Mouse (Mus musculus): Measurements from ENCODE around the gene Cacna2d1. TPM values are rescaled to one million over a fixed set of nuclear protein-coding genes. Genes with fewer than 3 reads are reported as not detected.

The Cacna2d1 gene
- total and polyA plus RNA-seq, 3 experiments = 0.27 to 1.5 TPM; not detected in 1

DNA sequence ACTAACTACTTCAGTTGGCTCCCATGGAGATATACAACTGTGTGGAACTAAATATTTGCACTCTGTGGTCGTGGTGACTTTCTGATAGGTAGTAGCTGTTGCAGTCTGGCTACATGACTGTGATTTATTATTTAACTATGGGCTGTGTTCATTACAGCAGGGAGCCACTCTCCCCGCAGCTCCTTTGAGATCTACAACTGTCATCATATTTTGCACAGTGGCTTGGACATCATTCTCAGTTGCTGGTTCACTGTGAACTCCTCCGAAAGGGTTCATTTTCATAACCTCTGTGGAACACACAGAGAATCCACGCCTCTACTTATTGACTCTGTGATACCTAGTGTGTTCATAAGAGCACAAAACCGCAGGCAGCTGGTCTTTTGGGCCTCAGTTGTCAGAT is 128.3 kb downstream of the Cacna2d1 start:
- Histone ChIP-seq H3K4me1 (ENCODE audit: insufficient read depth, low read depth, low read length) (no peaks in the 10 kb centered on the region), H3K4me3 (ENCODE audit: low read depth, low read length) (no peak overlapping the region), H3K36me3 (replicated peaks) (no peaks in the 10 kb centered on the region), H3K9me3 (replicated peaks) (no peaks in the 10 kb centered on the region), H3K27me3 (ENCODE audit: insufficient read depth, low read length) (no peaks in the 10 kb centered on the region)
- DNase-seq (ENCODE audit: low spot score) = no peak
- ATAC-seq (ENCODE audit: extremely low read depth, insufficient number of reproducible peaks, low FRiP score, poor library complexity, severe bottlenecking) = no peak
- TF ChIP-seq TAL1 (conservative IDR thresholded peaks at IDR 0.05; ENCODE audit: low read depth, low read length) (no peak), GATA2 (IDR thresholded peaks at IDR 0.05; ENCODE audit: borderline replicate concordance, low read depth, low read length) (no peak), CTCF (IDR thresholded peaks at IDR 0.05; ENCODE audit: low read depth, low read length) (no peak), GATA1 (IDR thresholded peaks at IDR 0.05; ENCODE audit: borderline replicate concordance, low read length) (no peak), POLR2AphosphoS5 (IDR thresholded peaks at IDR 0.05; ENCODE audit: insufficient replicate concordance, low read depth, low read length) (no peak)

DNA sequence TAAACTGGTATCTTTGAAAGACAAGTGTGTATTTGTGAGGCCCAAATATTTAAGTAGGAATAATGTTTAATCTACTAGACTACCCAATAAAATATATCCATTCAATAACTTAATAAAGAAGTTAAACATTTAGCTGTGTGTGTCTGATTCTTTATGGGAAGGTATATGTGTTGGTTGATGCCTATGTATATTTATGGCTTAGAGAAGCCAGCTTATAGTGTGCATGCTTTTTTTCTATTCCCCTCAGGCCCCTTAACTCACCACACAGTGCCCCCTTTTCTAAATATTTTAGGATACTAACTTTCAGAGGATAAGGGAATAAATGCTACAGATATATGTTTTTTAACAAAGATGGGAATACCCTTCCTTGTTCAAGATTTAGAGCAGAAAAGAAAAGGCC is 128.8 kb downstream of the Cacna2d1 start:
- Histone ChIP-seq H3K4me3 (ENCODE audit: low read depth, low read length) (no peak overlapping the region), H3K36me3 (replicated peaks) (no peaks in the 10 kb centered on the region), H3K9me3 (replicated peaks) (no peaks in the 10 kb centered on the region), H3K4me1 (ENCODE audit: insufficient read depth, low read depth, low read length) (no peaks in the 10 kb centered on the region), H3K27me3 (ENCODE audit: insufficient read depth, low read length) (no peaks in the 10 kb centered on the region)
- DNase-seq (ENCODE audit: low spot score) = no peak
- no peak for ATAC-seq (ENCODE audit: extremely low read depth, insufficient number of reproducible peaks, low FRiP score, poor library complexity, severe bottlenecking)
- no peak for TF ChIP-seq GATA2 (IDR thresholded peaks at IDR 0.05; ENCODE audit: borderline replicate concordance, low read depth, low read length)
- TF ChIP-seq TAL1 (conservative IDR thresholded peaks at IDR 0.05; ENCODE audit: low read depth, low read length) = no peak
- TF ChIP-seq GATA1 (IDR thresholded peaks at IDR 0.05; ENCODE audit: borderline replicate concordance, low read length) = no peak

DNA sequence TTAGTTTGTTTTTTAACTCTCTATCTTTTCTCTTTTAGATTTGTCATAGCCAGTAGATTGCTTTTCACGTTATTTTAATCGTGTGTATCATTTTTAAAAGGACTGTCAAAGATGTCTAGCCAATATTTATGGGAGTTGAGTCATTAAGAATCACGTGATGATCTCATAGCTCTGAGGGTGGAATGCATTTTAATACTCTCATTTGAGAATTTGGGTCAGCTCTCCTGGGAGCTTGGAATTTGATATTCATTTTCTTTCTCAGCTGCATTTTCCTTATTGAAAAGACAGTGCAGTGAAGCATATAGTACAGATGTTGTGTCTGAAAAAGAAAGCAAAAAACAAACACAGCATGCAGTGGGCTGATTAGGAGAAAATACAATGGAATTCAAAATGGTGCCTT is 129.5 kb downstream of the Cacna2d1 start:
- no peaks in the 10 kb centered on the region for H3K9me3 ChIP-seq (replicated peaks)
- H3K27me3 ChIP-seq (ENCODE audit: insufficient read depth, low read length) = no peaks in the 10 kb centered on the region
- no peaks in the 10 kb centered on the region for H3K36me3 ChIP-seq (replicated peaks)
- no peak overlapping the region for H3K4me3 ChIP-seq (ENCODE audit: low read depth, low read length)
- H3K4me1 ChIP-seq (ENCODE audit: insufficient read depth, low read depth, low read length) = no peaks in the 10 kb centered on the region
- ATAC-seq (ENCODE audit: extremely low read depth, insufficient number of reproducible peaks, low FRiP score, poor library complexity, severe bottlenecking) (no peak), DNase-seq (ENCODE audit: low spot score) (no peak)
- no peak for TF ChIP-seq GATA1 (IDR thresholded peaks at IDR 0.05; ENCODE audit: borderline replicate concordance, low read length)
- TF ChIP-seq GATA2 (IDR thresholded peaks at IDR 0.05; ENCODE audit: borderline replicate concordance, low read depth, low read length) = no peak
- no peak for TF ChIP-seq TAL1 (conservative IDR thresholded peaks at IDR 0.05; ENCODE audit: low read depth, low read length)
- no peak for TF ChIP-seq CTCF (IDR thresholded peaks at IDR 0.05; ENCODE audit: low read depth, low read length)
- no peak for TF ChIP-seq POLR2AphosphoS5 (IDR thresholded peaks at IDR 0.05; ENCODE audit: insufficient replicate concordance, low read depth, low read length)

GRCm38 (mm10) chr5:16065816-16066215 is 131.3 kb downstream of the Cacna2d1 start:
- no peaks in the 10 kb centered on the region for H3K27me3 ChIP-seq (ENCODE audit: insufficient read depth, low read length)
- DNase-seq (ENCODE audit: low spot score) (no peak), ATAC-seq (ENCODE audit: extremely low read depth, insufficient number of reproducible peaks, low FRiP score, poor library complexity, severe bottlenecking) (no peak)
- H3K9me3 ChIP-seq (replicated peaks) = no peaks in the 10 kb centered on the region
- no peak overlapping the region for H3K4me3 ChIP-seq (ENCODE audit: low read depth, low read length)
- TF ChIP-seq POLR2AphosphoS5 (IDR thresholded peaks at IDR 0.05; ENCODE audit: insufficient replicate concordance, low read depth, low read length) (no peak), TAL1 (conservative IDR thresholded peaks at IDR 0.05; ENCODE audit: low read depth, low read length) (no peak), GATA2 (IDR thresholded peaks at IDR 0.05; ENCODE audit: borderline replicate concordance, low read depth, low read length) (no peak), GATA1 (IDR thresholded peaks at IDR 0.05; ENCODE audit: borderline replicate concordance, low read length) (no peak), CTCF (IDR thresholded peaks at IDR 0.05; ENCODE audit: low read depth, low read length) (no peak)
- H3K36me3 ChIP-seq (replicated peaks) = no peaks in the 10 kb centered on the region
- no peaks in the 10 kb centered on the region for H3K4me1 ChIP-seq (ENCODE audit: insufficient read depth, low read depth, low read length)

GRCm38 (mm10) chr5:16082253-16082652 is 147.8 kb downstream of the Cacna2d1 start:
- no peak for ATAC-seq (ENCODE audit: extremely low read depth, insufficient number of reproducible peaks, low FRiP score, poor library complexity, severe bottlenecking)
- TF ChIP-seq TAL1 (conservative IDR thresholded peaks at IDR 0.05; ENCODE audit: low read depth, low read length) (no peak), GATA1 (IDR thresholded peaks at IDR 0.05; ENCODE audit: borderline replicate concordance, low read length) (no peak), CTCF (IDR thresholded peaks at IDR 0.05; ENCODE audit: low read depth, low read length) (no peak), POLR2AphosphoS5 (IDR thresholded peaks at IDR 0.05; ENCODE audit: insufficient replicate concordance, low read depth, low read length) (no peak), GATA2 (IDR thresholded peaks at IDR 0.05; ENCODE audit: borderline replicate concordance, low read depth, low read length) (no peak)

DNA sequence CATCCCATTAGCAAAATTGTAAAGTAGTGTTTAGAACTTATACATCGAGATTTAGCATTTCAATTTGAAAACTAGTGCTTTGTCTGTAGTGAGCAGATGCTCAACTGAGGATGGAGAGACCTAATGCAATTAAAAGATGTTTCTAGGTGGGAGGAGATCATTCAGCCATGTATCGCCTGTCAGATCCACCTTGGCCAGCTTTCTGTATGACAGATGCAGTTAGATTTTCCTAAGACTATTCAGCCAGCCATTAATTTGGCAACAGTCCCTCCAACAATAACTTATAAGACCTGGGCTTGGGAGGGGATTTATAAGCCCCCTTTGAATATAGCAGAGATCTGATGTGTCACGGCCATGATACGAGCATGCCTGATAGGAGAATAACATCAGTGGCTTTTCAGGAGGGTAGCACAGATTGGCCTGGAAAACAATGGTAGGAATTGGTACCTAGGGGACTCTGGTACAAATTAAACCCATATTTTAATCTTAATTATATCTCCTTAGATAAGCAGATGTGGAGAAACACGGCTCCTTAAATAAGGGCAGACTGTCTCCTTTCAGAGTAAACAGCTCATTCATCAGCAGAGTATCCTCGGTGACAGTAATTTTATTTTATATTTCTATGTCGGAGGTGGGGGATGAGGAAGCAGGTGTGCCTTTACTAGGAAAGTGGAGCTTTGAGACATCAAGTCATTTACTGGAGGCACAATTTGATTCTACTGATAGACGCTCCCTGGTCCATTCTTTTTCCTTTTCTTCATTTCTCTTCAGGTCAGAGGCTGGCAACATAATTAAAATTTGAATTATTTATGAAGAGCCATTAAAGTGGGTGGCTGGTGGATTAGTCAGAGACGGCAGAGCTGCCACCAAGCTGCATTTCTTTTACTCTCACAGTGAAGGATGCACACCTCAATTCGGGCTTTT is 152.8 kb downstream of the Cacna2d1 start:
- DNase-seq (ENCODE audit: low spot score) = no peak
- no peak for ATAC-seq (ENCODE audit: extremely low read depth, insufficient number of reproducible peaks, low FRiP score, poor library complexity, severe bottlenecking)
- no peaks in the 10 kb centered on the region for H3K9me3 ChIP-seq (replicated peaks)
- H3K4me1 ChIP-seq (ENCODE audit: insufficient read depth, low read depth, low read length) = no peaks in the 10 kb centered on the region
- no peaks in the 10 kb centered on the region for H3K36me3 ChIP-seq (replicated peaks)
- TF ChIP-seq TAL1 (conservative IDR thresholded peaks at IDR 0.05; ENCODE audit: low read depth, low read length) (no peak), POLR2AphosphoS5 (IDR thresholded peaks at IDR 0.05; ENCODE audit: insufficient replicate concordance, low read depth, low read length) (no peak), CTCF (IDR thresholded peaks at IDR 0.05; ENCODE audit: low read depth, low read length) (no peak), GATA2 (IDR thresholded peaks at IDR 0.05; ENCODE audit: borderline replicate concordance, low read depth, low read length) (no peak), GATA1 (IDR thresholded peaks at IDR 0.05; ENCODE audit: borderline replicate concordance, low read length) (no peak)
- no peaks in the 10 kb centered on the region for H3K27me3 ChIP-seq (ENCODE audit: insufficient read depth, low read length)
- no peak overlapping the region for H3K4me3 ChIP-seq (ENCODE audit: low read depth, low read length)

More at GRCm38 (mm10) chr5:16082253-16082652, 147.8 kb downstream of the Cacna2d1 start:
- Histone ChIP-seq H3K4me3 (ENCODE audit: low read depth, low read length) (no peak overlapping the region), H3K4me1 (ENCODE audit: insufficient read depth, low read depth, low read length) (no peaks in the 10 kb centered on the region), H3K27me3 (ENCODE audit: insufficient read depth, low read length) (no peaks in the 10 kb centered on the region), H3K36me3 (replicated peaks) (no peaks in the 10 kb centered on the region), H3K9me3 (replicated peaks) (no peaks in the 10 kb centered on the region)
- no peak for DNase-seq (ENCODE audit: low spot score)
